Mouse (Mus musculus) MEL (cell line): ENCODE measurements around the gene Arrb1. TPM values are rescaled to one million over a fixed set of nuclear protein-coding genes. Genes with fewer than 3 reads are reported as not detected.

Source experiments
- DNase-seq: peaks from one replicate; pipeline ENCODE4 v3.0.0; 2011; ENCODE audit warnings: low read depth, low spot score
- H3K27ac ChIP-seq: 2 replicates; pipeline ENCODE4 v1.5.1; 2012; ENCODE audit warnings: low read depth, mild to moderate bottlenecking, control low read depth, low read length, moderate library complexity; ENCODE audit not compliant: control insufficient read depth
- H3K27me3 ChIP-seq, 2 experiments: fragments of 150-350 bp in 1 of 2; sonication (generic) in 1 of 2; 2 replicates each; pipeline ENCODE4 v1.6.1; 2012; ENCODE audit warnings: low read length in 2 of 2, mild to moderate bottlenecking in 2 of 2, improper control_type of control experiment in 1 of 2, moderate library complexity in 1 of 2; ENCODE audit not compliant: insufficient read depth in 2 of 2, control insufficient read depth in 1 of 2
- H3K36me3 ChIP-seq, 2 experiments: 2 replicates each; pipeline ENCODE4 v1.6.1; 2012 to 2014; ENCODE audit warnings: low read length in 2 of 2, improper control_type of control experiment in 1 of 2, inconsistent platforms in 1 of 2, mild to moderate bottlenecking in 1 of 2; ENCODE audit not compliant: insufficient read depth in 2 of 2, control insufficient read depth in 1 of 2
- H3K4me1 ChIP-seq, 2 experiments: fragments of 150-350 bp in 1 of 2; sonication (generic) in 1 of 2; 2 replicates each; pipeline ENCODE4 v1.6.1; 2012; ENCODE audit warnings: low read length in 2 of 2, improper control_type of control experiment in 1 of 2, mild to moderate bottlenecking in 1 of 2; ENCODE audit not compliant: insufficient read depth in 2 of 2, control insufficient read depth in 1 of 2
- H3K4me3 ChIP-seq, 2 experiments: fragments of 150-350 bp in 1 of 2; sonication (generic) in 1 of 2; 2 replicates each; pipeline ENCODE4 v1.5.1; 2012; ENCODE audit warnings: low read depth in 2 of 2, low read length in 2 of 2, mild to moderate bottlenecking in 2 of 2, moderate library complexity in 2 of 2, control low read depth in 1 of 2, improper control_type of control experiment in 1 of 2; ENCODE audit not compliant: control insufficient read depth in 1 of 2, insufficient read depth in 1 of 2
- H3K79me2 ChIP-seq: 2 replicates; pipeline ENCODE4 v1.6.1; 2012; ENCODE audit warnings: mild to moderate bottlenecking, low read length, moderate library complexity; ENCODE audit not compliant: control insufficient read depth, poor library complexity, insufficient read depth
- H3K9ac ChIP-seq: 2 replicates; pipeline ENCODE4 v1.6.1; 2012; ENCODE audit warnings: low read depth, mild to moderate bottlenecking, control low read depth, low read length, moderate library complexity; ENCODE audit not compliant: control insufficient read depth, poor library complexity, severe bottlenecking
- H3K9me3 ChIP-seq: fragments of 150-350 bp; sonication (generic); replicated peaks from 2 replicates; pipeline ENCODE4 v1.6.1; 2012; ENCODE audit warnings: mild to moderate bottlenecking, low read length, improper control_type of control experiment, moderate library complexity; ENCODE audit not compliant: insufficient read depth
- BHLHE40 ChIP-seq: IDR thresholded peaks from 2 replicates; pipeline ENCODE4 v1.6.1; 2012; ENCODE audit warnings: low read depth, mild to moderate bottlenecking, inconsistent platforms, low read length, improper control_type of control experiment, borderline replicate concordance
- CHD1 ChIP-seq: IDR thresholded peaks from 2 replicates; pipeline ENCODE4 v1.6.1; 2012; ENCODE audit warnings: low read depth, mild to moderate bottlenecking, inconsistent platforms, low read length, improper control_type of control experiment
- CTCF ChIP-seq, 3 experiments: IDR thresholded peaks in 2 of 3; conservative IDR thresholded peaks in 1 of 3; 2 replicates each; pipeline ENCODE4 v1.5.1; 2011 to 2012; ENCODE audit warnings: low read length in 3 of 3, low read depth in 2 of 3, mild to moderate bottlenecking in 2 of 3, improper control_type of control experiment in 1 of 3, inconsistent platforms in 1 of 3, mixed read lengths in 1 of 3, moderate library complexity in 1 of 3; ENCODE audit not compliant: control insufficient read depth in 1 of 3, insufficient read depth in 1 of 3, poor library complexity in 1 of 3, severe bottlenecking in 1 of 3
- E2F4 ChIP-seq: IDR thresholded peaks from 2 replicates; pipeline ENCODE4 v1.6.1; 2011; ENCODE audit warnings: low read depth, low read length, improper control_type of control experiment, borderline replicate concordance
- ETS1 ChIP-seq: IDR thresholded peaks from 2 replicates; pipeline ENCODE4 v1.6.1; 2012; ENCODE audit warnings: low read depth, mild to moderate bottlenecking, inconsistent platforms, low read length, improper control_type of control experiment, moderate library complexity
- JUND ChIP-seq: IDR thresholded peaks from 2 replicates; pipeline ENCODE4 v1.6.1; 2011; ENCODE audit warnings: low read depth, mild to moderate bottlenecking, improper control_type of control experiment, low read length
- KAT2A ChIP-seq: conservative IDR thresholded peaks from 2 replicates; pipeline ENCODE4 v1.6.1; 2012; ENCODE audit warnings: low read depth, low read length, improper control_type of control experiment, inconsistent platforms
- MAFK ChIP-seq: IDR thresholded peaks from 2 replicates; pipeline ENCODE4 v1.6.1; 2011; ENCODE audit warnings: low read depth, mild to moderate bottlenecking, low read length, improper control_type of control experiment, borderline replicate concordance
- MEF2A ChIP-seq: IDR thresholded peaks from 2 replicates; pipeline ENCODE4 v1.6.1; 2014; ENCODE audit warnings: low read depth, mild to moderate bottlenecking, inconsistent platforms, low read length, improper control_type of control experiment; ENCODE audit not compliant: poor library complexity, insufficient replicate concordance, severe bottlenecking; ENCODE audit errors: extremely low read depth
- MYC ChIP-seq: IDR thresholded peaks from 2 replicates; pipeline ENCODE4 v1.6.1; 2011; ENCODE audit warnings: low read depth, mild to moderate bottlenecking, low read length, improper control_type of control experiment, moderate library complexity
- NELFE ChIP-seq: IDR thresholded peaks from 2 replicates; pipeline ENCODE4 v1.6.1; 2011; ENCODE audit warnings: low read depth, low read length, improper control_type of control experiment
- NRF1 ChIP-seq: IDR thresholded peaks from 2 replicates; pipeline ENCODE4 v1.6.1; 2014; ENCODE audit warnings: low read depth, mild to moderate bottlenecking, inconsistent platforms, low read length, improper control_type of control experiment, moderate library complexity; ENCODE audit not compliant: poor library complexity, insufficient read depth, severe bottlenecking
- POLR2A ChIP-seq, 2 experiments: IDR thresholded peaks; 2 replicates each; pipeline ENCODE4 v1.6.1; 2011 to 2012; ENCODE audit warnings: low read length in 2 of 2, mild to moderate bottlenecking in 2 of 2, control low read depth in 1 of 2, improper control_type of control experiment in 1 of 2, low read depth in 1 of 2, moderate library complexity in 1 of 2; ENCODE audit not compliant: control insufficient read depth in 1 of 2, insufficient read depth in 1 of 2, poor library complexity in 1 of 2
- RCOR1 ChIP-seq: IDR thresholded peaks from 2 replicates; pipeline ENCODE4 v1.6.1; 2012; ENCODE audit warnings: low read depth, mild to moderate bottlenecking, inconsistent platforms, low read length, improper control_type of control experiment
- TBP ChIP-seq: IDR thresholded peaks from 2 replicates; pipeline ENCODE4 v1.8.0; 2011; ENCODE audit warnings: low read depth, low read length, improper control_type of control experiment
- UBTF ChIP-seq: IDR thresholded peaks from 2 replicates; pipeline ENCODE4 v1.6.1; 2012; ENCODE audit warnings: low read depth, mild to moderate bottlenecking, inconsistent platforms, low read length, improper control_type of control experiment, moderate library complexity, borderline replicate concordance; ENCODE audit not compliant: insufficient read depth
- ZKSCAN1 ChIP-seq: IDR thresholded peaks from 2 replicates; pipeline ENCODE4 v1.6.1; 2012; ENCODE audit warnings: low read depth, mild to moderate bottlenecking, inconsistent platforms, low read length, improper control_type of control experiment, moderate library complexity
- ZMIZ1 ChIP-seq: IDR thresholded peaks from 2 replicates; pipeline ENCODE4 v1.6.1; 2012; ENCODE audit warnings: low read depth, mild to moderate bottlenecking, inconsistent platforms, low read length, improper control_type of control experiment, moderate library complexity
- polyA plus RNA-seq, 2 experiments: library from polyadenylated mRNA; stranded (reverse) in 1 of 2; unstranded in 1 of 2; fragments of >175 nt in 1 of 2; fragments of >200 nt in 1 of 2; gene quantifications; 2 replicates each; pipeline versions ENCODE4 v1.2.1 to v1.2.4; 2012; ENCODE audit warnings: low replicate concordance in 2 of 2, low read depth in 1 of 2; ENCODE audit not compliant: insufficient read length in 2 of 2, insufficient read depth in 1 of 2, missing spikeins in 1 of 2
- total RNA-seq: library from RNA; depleted of rRNA; stranded (reverse); fragments of 300-350 nt; gene quantifications from 2 replicates; pipeline ENCODE4 v1.2.3, GENCODE M21; 2012

The Arrb1 gene
- total and polyA plus RNA-seq, 3 experiments = 27.0 to 67.7 (median 62.7) TPM

- Histone ChIP-seq H3K36me3 (peaks cover 0 to 2% of the 10 kb centered on the region in 2 experiments; a peak in 2 of 4 replicates), H3K27ac (no peak overlapping the region), H3K4me3 (no peak overlapping the region), H3K79me2 (no peaks in the 10 kb centered on the region; the same call in 1 of the 2 replicates), H3K9me3 (no peaks in the 10 kb centered on the region), H3K27me3 (no peaks in the 10 kb centered on the region), H3K4me1 (no peaks in the 10 kb centered on the region), H3K9ac (no peak overlapping the region)
- TF ChIP-seq POLR2A (IDR thresholded peaks at IDR 0.05; ENCODE audit: control insufficient read depth in 1 of 2, insufficient read depth in 1 of 2, low read depth in 1 of 2, low read length in 2 of 2, poor library complexity in 1 of 2) = no peak
- no peak for TF ChIP-seq UBTF
- no peak for TF ChIP-seq NRF1
- TF ChIP-seq MYC = no peak
- TF ChIP-seq E2F4 = no peak
- TF ChIP-seq ZMIZ1 = no peak
- no peak for TF ChIP-seq NELFE
- TF ChIP-seq BHLHE40 = no peak
- no peak for TF ChIP-seq MAFK
- no peak for TF ChIP-seq CTCF (IDR thresholded peaks at IDR 0.05 in 2 of 3, conservative IDR thresholded peaks at IDR 0.05 in 1 of 3; ENCODE audit: control insufficient read depth in 1 of 3, insufficient read depth in 1 of 3, low read depth in 2 of 3, low read length in 3 of 3, poor library complexity in 1 of 3, severe bottlenecking in 1 of 3)
- no peak for TF ChIP-seq CHD1
- TF ChIP-seq MEF2A = no peak
- no peak for TF ChIP-seq TBP
- no peak for TF ChIP-seq KAT2A
- no peak for TF ChIP-seq ETS1
- TF ChIP-seq RCOR1 = no peak
- TF ChIP-seq ZKSCAN1 = no peak
- no peak for DNase-seq
These were observed 35.4 kb downstream of the Arrb1 start for GRCm38 (mm10) chr7:99570680-99571079.

- DNase-seq = no peak
- H3K36me3 ChIP-seq = peaks cover 0 to under 1% of the 10 kb centered on the region in 2 experiments; a peak in 3 of 4 replicates
These were observed 37.7 kb downstream of the Arrb1 start for GRCm38 (mm10) chr7:99572931-99573330.

More at GRCm38 (mm10) chr7:99572931-99573330, 37.7 kb downstream of the Arrb1 start:
- Histone ChIP-seq H3K4me3 (no peak overlapping the region), H3K4me1 (no peaks in the 10 kb centered on the region), H3K27ac (no peak overlapping the region), H3K9ac (no peak overlapping the region), H3K27me3 (no peaks in the 10 kb centered on the region), H3K9me3 (no peaks in the 10 kb centered on the region), H3K79me2 (no peaks in the 10 kb centered on the region; the same call in 1 of the 2 replicates)
- TF ChIP-seq NRF1 = no peak
- no peak for TF ChIP-seq JUND
- no peak for TF ChIP-seq UBTF
